Mouse (Mus musculus) neutrophil, adult 5-6 weeks (primary cell): ENCODE data around the gene Gm13697. TPM values are rescaled to one million over a fixed set of nuclear protein-coding genes. Genes with fewer than 3 reads are reported as not detected.
"Not testable (repeated sequence)": the region's sequence is repeated elsewhere in the genome, so short reads cannot be mapped to it uniquely, and the experiment has no call there.

Experiments
- ATAC-seq: fragments of 151-379, 151-347 bp; 2 replicates; pipeline ENCODE4 v1.8.0; 2017; ENCODE audit warnings: mild to moderate bottlenecking, moderate TSS enrichment; ENCODE audit not compliant: insufficient number of reproducible peaks, poor library complexity, low FRiP score, severe bottlenecking; ENCODE audit errors: extremely low read depth
- total RNA-seq: library from RNA; stranded (forward); fragments of 200-1000 nt; gene quantifications from 2 replicates; pipeline ENCODE4 v1.2.3, GENCODE M21; 2017

Gm13697 gene
- total RNA-seq: not detected in 2 replicates

DNA sequence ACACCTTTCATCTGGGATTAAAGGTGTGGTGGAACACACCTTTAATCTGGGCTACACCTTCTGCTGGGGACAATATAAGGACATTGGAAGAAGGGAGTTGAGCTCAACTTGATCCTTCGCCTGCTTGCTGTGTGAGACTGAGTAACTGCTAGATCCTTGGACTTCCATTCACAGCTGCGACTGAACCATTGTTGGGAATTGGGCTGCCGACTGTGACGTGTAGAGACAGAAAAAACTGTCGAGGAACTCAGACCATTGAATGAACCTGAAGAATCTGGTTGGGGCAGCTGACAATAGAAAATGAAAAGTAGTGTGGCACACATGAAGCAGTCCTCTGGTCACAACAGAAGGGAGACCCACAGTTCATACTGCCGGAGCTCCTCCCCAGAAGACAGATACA, at the start of gene Gm13697:
TSS of gene Gm13697 (plus strand) at position 301 of the 400 bp plus-strand sequence.
- ATAC-seq: not testable (repeated sequence)

DNA sequence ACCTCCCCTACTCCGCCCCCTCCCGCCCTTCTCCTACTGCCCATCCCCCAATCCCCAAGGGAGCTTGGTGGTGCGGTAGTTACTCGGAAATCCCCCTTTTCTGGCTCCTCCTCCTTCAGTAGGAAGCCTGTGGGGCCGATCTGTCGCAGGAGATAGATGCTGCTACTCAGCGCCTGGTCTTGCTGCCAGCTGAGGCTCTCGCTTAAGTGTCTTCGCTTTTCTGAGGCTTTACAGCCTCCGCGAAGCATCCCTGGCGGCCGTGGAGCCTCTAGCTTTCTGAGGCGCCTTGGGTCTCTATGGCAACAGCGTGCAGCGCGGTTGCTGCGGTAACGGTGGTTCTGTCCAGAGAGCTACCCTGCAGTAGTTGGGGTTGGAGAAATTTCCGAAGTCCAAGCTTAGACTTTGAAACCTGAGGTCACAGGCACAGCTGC, 43.6 kb upstream of the Gm13697 start, which contains the start of gene Zswim2:
TSS of gene Zswim2 (minus strand) at position 298 of the 431 bp plus-strand sequence.
- ATAC-seq: peak; percentile 39; the same call in 1 of the 2 replicates

DNA sequence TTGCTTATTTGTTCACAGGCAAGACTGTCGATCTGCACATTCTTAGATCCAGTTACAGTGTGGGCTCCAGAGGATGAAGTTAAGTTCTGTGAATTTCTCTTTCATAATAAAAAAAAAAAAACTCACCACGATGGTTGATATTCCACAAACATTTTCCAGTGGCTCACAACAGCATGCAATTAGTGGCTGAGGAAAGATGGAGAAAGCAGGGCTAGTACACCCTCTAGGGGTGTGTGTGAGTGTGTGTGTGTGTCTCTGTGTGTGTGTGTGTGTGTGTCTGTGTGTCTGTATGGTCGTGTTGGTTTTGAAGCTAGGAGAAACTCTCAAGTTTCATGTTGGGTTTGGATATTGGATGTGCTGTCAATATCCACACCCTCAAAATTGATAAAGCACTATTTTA, 43.2 kb upstream of the Gm13697 start:
- ATAC-seq: no peak

DNA sequence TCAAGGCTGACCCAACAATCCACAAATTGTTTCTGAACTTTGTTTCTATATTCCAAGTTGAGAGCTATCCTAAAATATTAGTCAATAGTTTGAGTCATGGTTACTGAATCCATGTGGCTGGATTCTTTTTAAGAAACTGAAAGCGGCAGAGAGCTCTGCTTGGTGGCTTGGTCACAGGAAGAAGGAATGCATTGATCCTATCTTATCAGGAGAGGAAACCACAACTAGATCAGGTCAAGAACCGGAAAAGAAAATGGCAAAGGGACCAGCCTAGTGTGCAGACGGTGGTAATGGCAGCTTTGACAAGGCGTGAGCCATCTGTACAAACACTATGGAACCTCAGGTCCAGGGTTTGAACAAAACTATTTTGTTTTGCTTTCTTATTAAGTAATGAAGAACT, 42.8 kb upstream of the Gm13697 start:
- ATAC-seq: no peak

DNA sequence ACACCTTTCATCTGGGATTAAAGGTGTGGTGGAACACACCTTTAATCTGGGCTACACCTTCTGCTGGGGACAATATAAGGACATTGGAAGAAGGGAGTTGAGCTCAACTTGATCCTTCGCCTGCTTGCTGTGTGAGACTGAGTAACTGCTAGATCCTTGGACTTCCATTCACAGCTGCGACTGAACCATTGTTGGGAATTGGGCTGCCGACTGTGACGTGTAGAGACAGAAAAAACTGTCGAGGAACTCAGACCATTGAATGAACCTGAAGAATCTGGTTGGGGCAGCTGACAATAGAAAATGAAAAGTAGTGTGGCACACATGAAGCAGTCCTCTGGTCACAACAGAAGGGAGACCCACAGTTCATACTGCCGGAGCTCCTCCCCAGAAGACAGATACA, 29.1 kb upstream of the Gm13697 start, which contains the start of gene Gm13698:
TSS of gene Gm13698 (plus strand) at position 301 of the 400 bp plus-strand sequence.
- not testable (repeated sequence) for ATAC-seq

DNA sequence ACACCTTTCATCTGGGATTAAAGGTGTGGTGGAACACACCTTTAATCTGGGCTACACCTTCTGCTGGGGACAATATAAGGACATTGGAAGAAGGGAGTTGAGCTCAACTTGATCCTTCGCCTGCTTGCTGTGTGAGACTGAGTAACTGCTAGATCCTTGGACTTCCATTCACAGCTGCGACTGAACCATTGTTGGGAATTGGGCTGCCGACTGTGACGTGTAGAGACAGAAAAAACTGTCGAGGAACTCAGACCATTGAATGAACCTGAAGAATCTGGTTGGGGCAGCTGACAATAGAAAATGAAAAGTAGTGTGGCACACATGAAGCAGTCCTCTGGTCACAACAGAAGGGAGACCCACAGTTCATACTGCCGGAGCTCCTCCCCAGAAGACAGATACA, 23.3 kb upstream of the Gm13697 start, which contains the start of gene Gm13693:
TSS of gene Gm13693 (plus strand) at position 301 of the 400 bp plus-strand sequence.
- ATAC-seq: not testable (repeated sequence)

DNA sequence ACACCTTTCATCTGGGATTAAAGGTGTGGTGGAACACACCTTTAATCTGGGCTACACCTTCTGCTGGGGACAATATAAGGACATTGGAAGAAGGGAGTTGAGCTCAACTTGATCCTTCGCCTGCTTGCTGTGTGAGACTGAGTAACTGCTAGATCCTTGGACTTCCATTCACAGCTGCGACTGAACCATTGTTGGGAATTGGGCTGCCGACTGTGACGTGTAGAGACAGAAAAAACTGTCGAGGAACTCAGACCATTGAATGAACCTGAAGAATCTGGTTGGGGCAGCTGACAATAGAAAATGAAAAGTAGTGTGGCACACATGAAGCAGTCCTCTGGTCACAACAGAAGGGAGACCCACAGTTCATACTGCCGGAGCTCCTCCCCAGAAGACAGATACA, 17.5 kb upstream of the Gm13697 start, which contains the start of gene Gm13695:
TSS of gene Gm13695 (plus strand) at position 301 of the 400 bp plus-strand sequence.
- not testable (repeated sequence) for ATAC-seq

DNA sequence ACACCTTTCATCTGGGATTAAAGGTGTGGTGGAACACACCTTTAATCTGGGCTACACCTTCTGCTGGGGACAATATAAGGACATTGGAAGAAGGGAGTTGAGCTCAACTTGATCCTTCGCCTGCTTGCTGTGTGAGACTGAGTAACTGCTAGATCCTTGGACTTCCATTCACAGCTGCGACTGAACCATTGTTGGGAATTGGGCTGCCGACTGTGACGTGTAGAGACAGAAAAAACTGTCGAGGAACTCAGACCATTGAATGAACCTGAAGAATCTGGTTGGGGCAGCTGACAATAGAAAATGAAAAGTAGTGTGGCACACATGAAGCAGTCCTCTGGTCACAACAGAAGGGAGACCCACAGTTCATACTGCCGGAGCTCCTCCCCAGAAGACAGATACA, 11.7 kb upstream of the Gm13697 start, which contains the start of gene Gm13696:
TSS of gene Gm13696 (plus strand) at position 301 of the 400 bp plus-strand sequence.
- not testable (repeated sequence) for ATAC-seq

DNA sequence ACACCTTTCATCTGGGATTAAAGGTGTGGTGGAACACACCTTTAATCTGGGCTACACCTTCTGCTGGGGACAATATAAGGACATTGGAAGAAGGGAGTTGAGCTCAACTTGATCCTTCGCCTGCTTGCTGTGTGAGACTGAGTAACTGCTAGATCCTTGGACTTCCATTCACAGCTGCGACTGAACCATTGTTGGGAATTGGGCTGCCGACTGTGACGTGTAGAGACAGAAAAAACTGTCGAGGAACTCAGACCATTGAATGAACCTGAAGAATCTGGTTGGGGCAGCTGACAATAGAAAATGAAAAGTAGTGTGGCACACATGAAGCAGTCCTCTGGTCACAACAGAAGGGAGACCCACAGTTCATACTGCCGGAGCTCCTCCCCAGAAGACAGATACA, 5.9 kb upstream of the Gm13697 start, which contains the start of gene Gm13694:
TSS of gene Gm13694 (plus strand) at position 301 of the 400 bp plus-strand sequence.
- ATAC-seq: not testable (repeated sequence)

DNA sequence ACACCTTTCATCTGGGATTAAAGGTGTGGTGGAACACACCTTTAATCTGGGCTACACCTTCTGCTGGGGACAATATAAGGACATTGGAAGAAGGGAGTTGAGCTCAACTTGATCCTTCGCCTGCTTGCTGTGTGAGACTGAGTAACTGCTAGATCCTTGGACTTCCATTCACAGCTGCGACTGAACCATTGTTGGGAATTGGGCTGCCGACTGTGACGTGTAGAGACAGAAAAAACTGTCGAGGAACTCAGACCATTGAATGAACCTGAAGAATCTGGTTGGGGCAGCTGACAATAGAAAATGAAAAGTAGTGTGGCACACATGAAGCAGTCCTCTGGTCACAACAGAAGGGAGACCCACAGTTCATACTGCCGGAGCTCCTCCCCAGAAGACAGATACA, 5.7 kb downstream of the Gm13697 start, which contains the start of gene Gm13691:
TSS of gene Gm13691 (plus strand) at position 301 of the 400 bp plus-strand sequence.
- ATAC-seq: not testable (repeated sequence)

DNA sequence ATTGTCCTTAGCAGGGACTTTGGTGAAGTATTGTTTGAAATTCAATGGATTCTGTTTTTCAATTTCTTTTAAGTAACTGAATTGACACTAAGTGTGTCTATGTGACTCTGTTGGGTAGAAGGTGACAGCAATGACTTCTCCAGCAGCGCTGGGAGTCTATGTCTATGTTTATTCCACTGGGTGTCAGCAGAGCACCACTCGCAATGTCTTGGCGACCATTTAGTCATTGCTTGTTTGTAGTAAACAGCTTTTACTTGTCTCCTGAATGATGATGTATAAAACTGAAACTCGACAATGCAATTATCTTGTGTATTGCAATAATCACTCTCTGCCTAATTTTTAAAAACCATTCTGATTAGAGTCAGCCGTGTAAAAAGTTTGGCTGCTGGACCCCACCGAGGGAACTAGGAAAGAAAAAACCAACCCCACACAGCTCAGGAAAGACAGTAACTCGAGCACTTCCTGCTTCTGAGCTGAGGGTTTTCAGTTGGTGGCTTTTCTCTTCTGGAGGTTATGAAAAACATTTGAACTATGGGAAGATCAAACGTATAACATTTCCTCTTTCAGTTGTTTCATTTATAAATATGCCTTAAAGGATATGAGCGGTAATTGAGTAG, 9.2 kb downstream of the Gm13697 start:
- ATAC-seq: peak; percentile 64

DNA sequence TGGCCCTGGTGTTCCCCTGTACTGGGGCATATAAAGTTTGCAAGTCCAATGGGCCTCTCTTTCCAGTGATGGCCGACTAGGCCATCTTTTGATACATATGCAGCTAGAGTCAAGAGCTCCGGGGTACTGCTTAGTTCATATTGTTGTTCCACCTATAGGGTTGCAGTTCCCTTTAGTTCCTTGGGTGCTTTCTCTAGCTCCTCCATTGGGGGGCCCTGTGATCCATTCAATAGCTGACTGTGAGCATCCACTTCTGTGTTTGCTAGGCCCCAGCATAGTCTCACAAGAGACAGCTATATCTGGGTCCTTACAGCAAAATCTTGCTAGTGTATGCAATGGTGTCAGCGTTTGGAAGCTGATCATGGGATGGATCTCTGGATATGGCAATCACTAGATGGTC, 10.0 kb downstream of the Gm13697 start:
- ATAC-seq: not testable (repeated sequence)

DNA sequence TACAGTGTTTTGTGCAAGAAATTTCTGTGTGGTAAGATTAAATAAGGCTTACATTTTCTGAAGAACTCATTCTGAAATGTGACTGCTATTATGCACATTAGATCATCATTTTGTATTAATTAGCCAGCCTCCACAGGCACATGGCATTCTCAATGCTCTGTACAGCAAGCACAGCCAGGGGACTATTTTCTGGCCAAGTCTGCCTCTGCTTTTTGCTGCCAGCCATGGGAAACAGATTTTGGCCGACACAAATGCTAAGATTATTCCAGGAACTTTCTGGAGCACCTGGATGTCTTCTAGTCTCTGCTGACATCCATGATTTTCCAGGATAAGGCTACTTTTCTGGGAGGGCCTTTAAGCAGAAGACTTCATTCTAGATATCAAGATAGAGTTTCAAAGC, 24.4 kb downstream of the Gm13697 start:
- no peak for ATAC-seq

DNA sequence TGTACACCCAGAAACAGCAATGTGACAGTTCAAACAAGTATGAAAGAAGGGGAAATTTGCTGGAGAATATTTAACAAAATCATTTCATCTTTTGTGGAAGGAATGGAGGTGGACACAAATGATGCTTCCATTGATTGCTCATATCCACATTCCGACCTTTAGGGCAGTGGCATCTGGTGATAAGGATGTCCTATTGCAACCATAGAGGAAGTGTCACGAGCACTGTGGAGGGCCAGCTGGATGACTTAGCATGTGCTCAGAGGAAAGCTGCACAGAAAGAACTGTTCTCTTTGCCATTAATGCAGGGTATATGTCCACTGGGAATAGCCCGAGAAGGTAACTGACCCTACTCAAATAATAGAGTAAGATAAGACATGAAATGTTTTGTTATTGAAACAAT, 25.3 kb downstream of the Gm13697 start:
- ATAC-seq: no peak

DNA sequence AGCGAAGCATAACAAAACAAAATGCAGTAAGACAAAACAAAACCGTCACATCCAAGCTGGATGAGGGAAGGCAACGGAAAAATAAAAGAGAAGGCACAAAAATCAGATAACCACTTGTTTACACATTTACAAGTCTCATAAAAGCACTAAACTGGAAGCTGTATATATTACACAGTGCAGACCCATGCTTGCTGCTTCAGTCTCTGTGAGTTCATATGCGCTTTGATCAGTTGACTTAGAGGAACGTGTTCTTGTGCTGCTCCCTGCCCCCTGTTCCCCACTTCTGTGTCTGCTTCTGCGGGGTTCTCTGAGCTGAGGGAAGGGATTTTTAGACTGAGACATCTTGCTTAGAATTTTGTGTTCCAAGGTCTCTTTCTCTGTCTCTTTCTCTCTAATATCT, 30.0 kb downstream of the Gm13697 start:
- ATAC-seq: no peak

DNA sequence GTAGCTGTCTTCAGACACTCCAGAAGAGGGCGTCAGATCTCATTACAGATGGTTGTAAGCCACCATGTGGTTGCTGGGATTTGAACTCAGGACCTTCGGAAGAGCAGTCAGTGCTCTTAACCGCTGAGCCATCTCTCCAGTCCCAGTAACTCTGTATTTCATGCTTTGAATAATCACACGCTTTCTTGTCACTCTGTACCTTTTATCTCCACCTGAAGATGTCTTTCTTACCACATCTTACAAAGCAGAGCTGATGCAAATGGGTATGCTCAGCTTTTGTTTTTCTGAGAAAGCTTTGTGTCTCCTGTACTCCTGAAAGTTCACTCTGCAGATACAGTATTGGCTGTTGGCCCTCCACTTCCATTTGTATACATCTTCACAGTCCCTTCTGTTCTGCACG, 31.7 kb downstream of the Gm13697 start:
- not testable (repeated sequence) for ATAC-seq

DNA sequence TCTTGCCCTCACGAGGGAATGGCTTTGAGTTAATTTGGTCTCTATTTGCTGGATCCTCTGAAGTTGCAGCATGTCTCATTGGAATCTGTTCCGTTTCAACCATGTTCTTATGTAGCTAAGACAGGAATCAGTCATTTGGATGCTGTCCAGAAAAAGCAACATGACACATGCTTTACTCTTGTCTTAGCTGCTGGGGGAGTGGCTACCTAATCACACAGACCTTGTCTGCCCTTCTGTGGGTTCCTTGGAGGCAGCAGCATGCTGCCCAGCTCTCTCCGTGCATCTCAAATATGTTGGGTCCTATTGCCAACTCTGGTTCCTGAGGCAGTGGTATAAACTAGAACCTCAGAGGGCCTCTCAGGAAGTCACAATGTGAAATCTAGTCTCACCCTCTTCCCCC, 33.8 kb downstream of the Gm13697 start:
- no peak for ATAC-seq

DNA sequence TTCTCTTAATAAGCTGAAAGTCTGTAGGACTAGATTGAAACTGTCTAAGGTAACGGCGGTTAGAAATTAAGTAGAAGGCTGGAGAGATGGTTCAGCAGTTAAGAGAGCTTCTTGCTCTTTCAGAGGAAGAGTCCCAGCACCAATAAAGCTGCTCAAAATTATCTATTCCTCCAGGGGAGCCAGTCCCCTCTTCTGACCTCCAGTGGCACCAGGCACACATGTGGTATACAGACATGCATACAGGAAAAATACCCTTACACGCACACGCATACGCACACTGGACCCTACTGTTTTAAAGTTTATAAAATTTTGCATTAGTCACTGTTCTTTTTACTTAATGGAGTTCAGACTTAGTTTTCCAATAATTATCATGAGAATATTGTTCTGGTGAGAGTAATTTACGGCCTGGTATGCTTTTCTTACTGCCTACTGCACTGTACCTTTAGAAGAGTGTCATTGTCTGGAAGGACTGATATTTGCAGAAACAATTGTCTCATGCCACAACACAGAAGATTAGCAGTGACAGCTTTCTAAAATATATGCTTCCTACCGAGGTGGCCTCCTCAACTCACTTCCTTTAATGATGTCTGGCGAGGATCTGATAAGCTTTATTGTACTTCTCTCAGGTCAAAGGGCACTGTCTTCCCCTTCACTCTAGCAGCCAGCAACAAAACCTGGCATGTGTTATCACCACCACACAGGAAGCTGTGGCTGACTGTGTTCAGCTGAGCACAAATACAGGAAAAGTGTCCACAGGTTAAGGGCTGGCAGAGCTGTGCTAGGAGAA, 35.2 kb downstream of the Gm13697 start:
- 0 out of 2 replicates have a peak, but pooled peaks have one; percentile 36 for ATAC-seq

DNA sequence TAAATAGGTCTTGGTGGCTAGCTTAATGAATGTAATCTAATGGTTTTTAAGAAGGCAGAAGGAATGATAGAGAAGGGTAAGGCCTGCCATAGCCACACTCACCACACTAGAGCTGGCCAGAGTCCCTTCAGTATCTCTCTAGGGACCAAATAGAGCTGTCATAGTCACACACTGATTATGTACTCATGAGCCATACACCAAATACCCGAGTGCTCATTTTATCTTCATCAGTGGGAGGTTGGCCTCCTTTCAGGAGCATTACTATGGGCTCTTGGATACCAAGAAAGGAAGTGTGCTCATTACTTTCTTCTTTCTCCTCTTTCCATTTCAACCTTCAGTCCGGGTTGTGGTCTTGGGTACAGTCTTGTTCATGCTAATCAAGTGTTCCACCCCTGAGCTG, 37.4 kb downstream of the Gm13697 start:
- ATAC-seq: no peak

DNA sequence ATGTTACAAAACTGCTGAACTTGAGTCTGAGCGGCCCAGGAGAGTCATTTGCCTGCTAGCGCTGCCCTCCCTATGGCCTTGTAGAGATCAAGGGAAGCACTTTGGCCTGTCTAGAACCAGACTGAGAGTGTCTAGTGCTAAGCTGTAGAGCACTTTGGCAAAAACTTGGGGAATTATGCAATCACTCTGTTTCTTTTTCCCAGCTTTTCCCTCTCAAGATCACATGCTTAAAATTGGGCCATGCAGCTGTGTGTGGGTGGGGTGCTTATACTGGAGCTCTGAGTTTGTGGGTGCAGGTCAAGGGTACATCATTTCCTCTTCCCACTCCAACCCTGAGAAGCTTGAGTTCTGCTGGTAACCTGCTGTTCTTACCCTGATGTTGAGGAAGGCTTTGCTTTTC, 38.4 kb downstream of the Gm13697 start:
- ATAC-seq: no peak
